In the genomic region with DNA sequence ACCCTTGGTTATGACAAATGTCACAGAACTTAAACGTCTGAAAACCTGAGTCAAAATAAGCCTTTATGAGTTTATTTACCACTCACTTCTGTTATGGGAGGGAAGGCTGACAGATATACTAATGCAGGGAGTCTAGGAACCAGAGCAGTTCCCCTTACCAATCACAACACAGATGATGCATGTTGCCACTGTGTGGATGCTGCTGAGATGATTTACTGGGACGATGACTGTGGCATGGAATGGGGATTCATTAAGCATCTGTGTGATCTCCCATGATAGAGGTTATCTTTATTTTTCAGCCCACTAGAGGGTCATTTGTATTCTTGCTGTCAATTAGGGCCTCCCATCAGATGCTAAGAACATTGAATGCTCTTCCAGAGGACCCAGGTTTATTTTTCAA, we compare ENCODE assay signal across 18 mouse cellular contexts.
"Had no signal": no experiment of that assay in that cellular context is flagged by ENCODE, and none has a peak within 500 bp of the region (broad histone marks: within the 10 kb centered on the region; RNA-seq: fewer than 3 reads in every experiment).

No protein-coding gene starts in this region.

- H3K4me3 ChIP-seq: liver, embryonic 13.5 days; liver, embryonic 15.5 days; lung, embryonic 15.5 days; megakaryocyte, embryonic 14.5 days; midbrain, embryonic 12.5 days; stomach, embryonic 15.5 days had no signal

- H3K4me1 ChIP-seq: liver, embryonic 13.5 days; liver, embryonic 15.5 days; lung, embryonic 15.5 days; megakaryocyte, embryonic 14.5 days; midbrain, embryonic 12.5 days; stomach, embryonic 15.5 days had no signal

- H3K27me3 ChIP-seq: liver, embryonic 13.5 days; liver, embryonic 15.5 days; lung, embryonic 15.5 days; megakaryocyte, embryonic 14.5 days; midbrain, embryonic 12.5 days; stomach, embryonic 15.5 days had no signal

- H3K4me2 ChIP-seq: liver, embryonic 13.5 days; liver, embryonic 15.5 days; lung, embryonic 15.5 days; midbrain, embryonic 12.5 days; stomach, embryonic 15.5 days had no signal

- H3K27ac ChIP-seq: liver, embryonic 13.5 days; liver, embryonic 15.5 days; lung, embryonic 15.5 days; macrophage; midbrain, embryonic 12.5 days; stomach, embryonic 15.5 days; stomach, postnatal 0 days had no signal

- DNase-seq: liver, embryonic 13.5 days; liver, postnatal 0 days; lung, adult 2 months; lung, postnatal 14 days; lung, postnatal 36 days; midbrain, embryonic 14.5 days; right cerebral cortex, postnatal 14 days; thymus, adult 2 months; thymus, postnatal 25 days; thymus, postnatal 4 days had no signal

- H3K9ac ChIP-seq: liver, embryonic 13.5 days; liver, embryonic 15.5 days; liver, postnatal 0 days; lung, embryonic 15.5 days; midbrain, embryonic 12.5 days; stomach, embryonic 15.5 days had no signal

- H3K9me3 ChIP-seq: liver, embryonic 13.5 days; liver, embryonic 15.5 days; lung, embryonic 15.5 days; midbrain, embryonic 12.5 days; stomach, embryonic 15.5 days had no signal

- ATAC-seq: liver, postnatal 0 days; lung, postnatal 0 days had no signal

- H3K36me3 ChIP-seq: liver, embryonic 13.5 days; liver, embryonic 15.5 days; lung, embryonic 15.5 days; midbrain, embryonic 12.5 days; stomach, embryonic 15.5 days had no signal
